Mouse (Mus musculus): ENCODE results near the gene Imp4.
"Not testable (repeated sequence)": the region's sequence is repeated elsewhere in the genome, so short reads cannot be mapped to it uniquely, and the experiment has no call there.

The Imp4 gene

DNA sequence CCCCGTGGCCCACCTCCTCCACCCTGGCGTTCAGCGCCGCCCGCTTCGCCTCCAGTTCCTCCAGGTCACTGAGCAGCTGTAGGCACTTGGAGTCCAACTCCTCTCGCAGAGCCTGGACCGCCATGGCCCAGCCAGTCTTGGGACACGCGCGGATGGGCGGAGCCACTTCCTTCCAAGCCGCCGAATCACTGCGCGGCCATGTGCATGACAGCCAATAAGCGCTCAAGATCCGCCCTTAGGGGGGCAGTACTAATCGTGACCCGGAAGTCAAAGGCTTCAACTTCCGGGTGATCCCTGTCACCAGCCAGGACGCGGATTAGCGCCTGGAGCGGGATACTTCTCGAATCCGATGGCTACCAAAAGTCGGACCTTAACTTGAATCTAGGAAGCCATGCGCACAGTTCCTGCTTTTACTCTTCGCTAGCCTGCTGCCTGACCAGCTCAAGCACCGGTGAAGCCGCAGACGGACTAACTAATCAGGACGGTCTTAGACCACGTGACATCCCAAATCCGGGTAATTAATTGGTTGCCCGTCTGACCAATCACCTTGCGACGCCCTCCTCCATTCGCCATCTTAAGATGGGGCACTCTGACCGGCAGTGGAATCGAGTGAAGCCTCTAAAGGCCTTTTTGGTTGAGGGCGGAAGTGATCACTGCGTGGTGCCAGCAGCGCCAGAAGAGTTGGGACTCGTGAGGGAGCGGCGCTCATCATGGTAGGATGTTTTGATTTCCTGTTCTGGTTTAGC, at the start of gene Imp4, which contains the start of gene Ccdc115:
Gene Imp4, plus strand, starts transcription at position 637 of the 746 bp plus-strand sequence.
Gene Ccdc115, minus strand, starts transcription at position 458 of the 746 bp plus-strand sequence.
- in situ Hi-C loops (cut with MseI, MboI), result no loop called here

GRCm38 (mm10) chr1:34396321-34396720, 43.3 kb upstream of the Imp4 start:
- in situ Hi-C loops (cut with MseI, MboI), result no loop called here

- in situ Hi-C loops (cut with MseI, MboI), result no loop called here
These were observed 40.3 kb upstream of the Imp4 start for GRCm38 (mm10) chr1:34399182-34399953.

DNA sequence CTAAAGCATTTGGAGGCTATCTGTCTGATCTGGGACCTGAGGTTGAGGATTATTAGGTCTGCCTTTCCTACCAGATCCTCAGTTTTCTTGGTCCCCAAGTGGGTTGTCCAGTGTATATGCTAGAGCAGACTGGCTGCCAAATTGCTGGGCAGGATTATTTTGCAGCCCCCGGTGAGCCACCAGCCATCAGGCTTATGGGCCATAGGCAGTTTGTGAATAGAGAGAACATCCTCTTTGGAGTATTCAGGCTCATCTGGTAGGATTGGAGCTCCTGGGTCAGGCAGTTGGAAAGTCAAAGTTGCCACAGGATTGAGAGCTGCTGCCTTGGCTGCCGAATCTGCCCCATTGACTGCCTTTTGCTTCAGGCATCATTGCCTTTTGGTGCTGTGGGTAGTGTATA, 11.2 kb upstream of the Imp4 start:
- in situ Hi-C loops (cut with MseI, MboI), result no loop called here

DNA sequence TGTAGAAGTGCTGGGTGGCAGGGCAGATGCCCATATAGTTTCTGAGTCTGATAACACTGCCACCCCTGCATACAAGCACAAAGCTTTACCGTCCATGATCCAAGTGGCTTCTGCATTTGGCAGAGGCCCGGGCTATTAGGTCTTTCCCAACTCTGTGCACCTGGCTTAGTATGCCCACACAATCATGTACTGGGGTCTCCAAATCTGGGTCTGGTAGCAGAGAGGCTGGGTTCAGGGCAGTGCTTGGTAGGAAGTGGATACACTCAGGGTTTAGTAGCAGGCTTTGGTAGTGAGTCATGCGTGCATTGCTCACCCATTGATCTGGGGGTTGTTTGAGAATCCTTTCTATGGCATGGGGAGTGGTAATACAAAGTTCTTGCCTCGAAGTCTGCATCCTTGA, 10.4 kb upstream of the Imp4 start:
- in situ Hi-C loops (cut with MseI, MboI), result no loop called here

GRCm38 (mm10) chr1:34430981-34431380, 8.7 kb upstream of the Imp4 start:
- in situ Hi-C loops (cut with MseI, MboI), result no loop called here

DNA sequence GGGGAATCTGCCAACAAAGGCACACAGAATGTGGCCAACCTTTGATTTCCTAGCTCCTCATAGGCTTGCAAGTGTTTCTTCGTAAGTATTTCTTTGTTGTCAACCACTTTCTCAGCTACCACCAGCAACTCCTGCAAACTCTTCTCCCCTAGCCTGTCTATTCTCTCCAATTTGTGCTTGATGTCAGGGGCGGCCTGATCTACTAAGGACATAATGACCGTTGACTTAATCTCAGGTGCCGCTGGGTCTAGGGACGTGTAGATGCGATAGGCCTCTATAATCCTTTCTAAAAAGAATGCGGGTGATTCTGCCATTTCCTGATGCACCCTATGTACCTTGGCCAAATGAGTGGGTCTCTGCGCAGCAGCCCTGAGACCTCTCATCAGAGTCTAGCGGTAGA, 8.2 kb upstream of the Imp4 start:
- in situ Hi-C loops (cut with MseI, MboI), result no loop called here

DNA sequence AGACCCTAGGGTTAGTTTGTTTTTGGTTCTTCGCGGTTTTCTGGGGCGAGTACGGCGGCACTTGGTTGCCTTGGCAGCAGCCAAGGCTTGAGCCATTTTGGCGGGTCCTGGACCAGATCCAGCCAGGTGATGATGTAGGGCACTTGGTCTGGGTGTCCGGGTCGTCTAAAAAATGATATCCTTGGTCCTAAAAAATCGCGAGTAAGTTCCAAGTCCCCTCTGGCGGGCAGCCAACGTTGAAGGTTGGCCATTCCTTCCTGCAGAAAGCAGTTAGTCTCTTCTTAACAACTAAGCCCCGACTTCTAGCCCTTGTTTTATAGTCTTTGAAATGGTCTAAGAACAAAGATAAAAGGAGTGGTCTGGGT, 7.3 kb upstream of the Imp4 start:
- in situ Hi-C loops (cut with MseI, MboI), result no loop called here

- in situ Hi-C loops (cut with MseI, MboI), result no loop called here
These were observed 6.7 kb upstream of the Imp4 start for GRCm38 (mm10) chr1:34432776-34433481.

DNA sequence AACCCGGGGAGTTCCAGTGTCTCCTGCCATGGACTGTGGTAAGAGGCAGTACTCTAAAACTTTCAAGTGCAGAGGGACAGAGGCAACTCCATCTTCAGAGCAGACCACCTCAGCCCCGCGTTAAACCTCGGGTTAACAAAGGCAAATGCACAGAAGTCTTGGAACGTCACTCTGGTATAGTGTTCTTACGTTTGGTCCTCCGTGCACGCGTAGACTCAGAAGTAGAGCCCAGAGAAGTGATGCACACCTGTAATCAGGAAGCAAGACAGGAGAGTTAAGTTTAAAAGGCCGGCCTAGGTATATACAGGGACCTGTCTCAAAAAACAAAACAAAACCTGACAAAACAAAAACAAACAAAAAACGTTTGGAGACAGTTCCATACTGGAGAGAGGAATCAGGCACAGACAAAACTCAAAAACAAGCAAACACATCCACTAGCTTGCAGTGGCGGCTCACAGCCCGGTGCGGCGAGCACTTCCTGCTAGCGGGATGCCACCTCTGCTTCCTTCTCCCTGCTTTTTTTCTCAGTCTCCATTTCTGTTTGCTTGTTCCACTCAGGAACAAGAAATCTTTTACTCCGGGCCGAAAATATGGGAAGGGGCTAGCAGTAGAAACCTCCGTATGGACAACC, 5.6 kb upstream of the Imp4 start:
- in situ Hi-C loops (cut with MseI, MboI), result no loop called here

DNA sequence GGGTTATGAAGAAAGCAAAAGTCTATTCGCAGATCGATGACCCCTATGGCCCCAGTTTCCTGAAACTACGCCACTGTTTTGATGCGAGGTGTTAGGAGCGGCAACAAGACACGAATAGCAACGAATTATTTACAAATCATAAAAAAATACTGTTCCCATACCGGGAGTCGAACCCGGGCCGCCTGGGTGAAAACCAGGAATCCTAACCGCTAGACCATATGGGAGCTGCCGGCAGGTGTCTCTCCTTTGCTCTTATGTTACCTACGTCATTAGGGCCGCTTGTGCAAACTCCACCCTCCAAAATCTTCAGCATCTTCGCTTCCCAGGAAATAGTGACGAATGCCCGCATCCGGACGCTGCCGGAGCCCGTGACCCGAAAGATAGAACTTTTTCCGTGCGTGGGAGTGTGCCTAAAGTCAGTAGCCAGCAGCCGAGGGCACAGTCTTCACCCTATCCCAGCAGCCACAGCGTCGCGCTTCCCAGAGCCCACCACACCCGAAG, 4.9 kb upstream of the Imp4 start:
- in situ Hi-C loops (cut with MseI, MboI), result no loop called here

- in situ Hi-C loops (cut with MseI, MboI), result no loop called here
These were observed 4.1 kb upstream of the Imp4 start for GRCm38 (mm10) chr1:34435371-34436120.

DNA sequence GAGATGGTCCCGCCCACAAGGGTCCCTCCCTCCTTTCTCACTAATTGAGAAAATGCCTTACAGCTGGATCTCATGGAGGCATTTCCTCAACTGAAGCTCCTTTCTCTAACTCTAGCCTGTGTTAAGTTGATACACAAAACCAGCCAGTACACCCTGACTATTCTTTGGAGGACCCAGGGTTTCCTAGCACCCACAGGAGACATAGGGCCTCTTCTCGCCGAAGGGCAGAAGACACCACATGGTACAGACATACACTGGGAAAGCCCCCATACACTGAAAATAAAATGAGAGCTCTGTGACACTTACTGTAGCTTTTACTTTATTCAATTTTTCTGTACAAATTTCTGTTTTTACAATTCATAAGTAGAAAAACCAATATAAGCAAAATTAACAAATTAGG, 3.3 kb upstream of the Imp4 start:
- in situ Hi-C loops (cut with MseI, MboI), result no loop called here

DNA sequence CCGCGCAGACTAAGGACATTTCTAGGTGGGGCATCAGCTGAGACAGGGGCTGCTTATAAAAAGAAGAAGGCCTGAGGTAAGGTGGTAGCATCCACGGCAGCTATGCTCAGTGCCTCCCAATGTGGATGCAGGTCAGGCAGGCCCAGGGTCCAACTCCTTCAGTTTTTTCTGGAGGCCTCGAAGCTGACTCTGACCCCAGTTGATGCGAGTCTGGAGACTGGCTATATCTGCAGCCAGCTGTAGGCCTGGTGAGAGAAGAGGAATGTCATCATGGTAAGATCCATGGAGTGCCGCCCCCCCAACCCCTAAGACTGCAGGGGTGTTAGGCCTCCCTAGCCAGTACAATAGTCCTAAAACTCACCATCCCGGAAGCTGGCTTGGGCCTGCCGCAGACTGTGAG, 2.3 kb upstream of the Imp4 start:
- in situ Hi-C loops (cut with MseI, MboI), result not testable (repeated sequence)

DNA sequence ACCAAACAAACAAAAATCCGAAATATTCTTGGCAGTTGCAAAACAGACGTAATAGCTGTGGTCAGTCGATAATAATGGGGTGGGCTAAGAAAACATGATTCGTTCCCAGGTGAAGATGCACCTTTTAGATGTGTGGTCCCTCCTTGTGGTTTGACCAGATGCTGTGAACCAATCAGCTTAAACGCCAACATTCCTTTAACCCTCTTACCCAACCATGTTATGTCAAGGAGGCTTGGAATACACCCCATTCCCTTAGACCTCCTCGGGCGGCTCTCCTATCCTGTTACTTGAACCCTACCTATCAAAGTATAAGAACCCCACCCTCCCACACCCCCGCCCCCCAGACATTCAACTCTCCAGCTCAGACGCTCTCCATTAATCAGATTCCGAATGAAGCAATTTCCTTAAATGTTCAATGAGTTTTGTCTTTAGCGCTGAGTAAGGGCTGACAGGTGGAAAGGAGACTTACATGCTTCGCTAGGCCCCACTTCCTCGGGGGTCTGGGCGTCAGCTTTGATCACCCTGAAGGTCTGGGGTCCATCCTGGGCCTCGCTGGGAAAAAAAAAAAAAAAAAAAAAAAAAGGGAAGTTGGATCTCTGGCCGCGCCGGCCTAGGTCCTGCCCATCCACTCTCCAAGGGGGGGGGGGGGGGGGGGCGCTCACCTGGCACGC, 1.1 kb upstream of the Imp4 start:
- in situ Hi-C loops (cut with MseI, MboI), result no loop called here

- in situ Hi-C loops (cut with MseI, MboI), result no loop called here
These were observed 445 bp downstream of the Imp4 start for GRCm38 (mm10) chr1:34439961-34440630.

DNA sequence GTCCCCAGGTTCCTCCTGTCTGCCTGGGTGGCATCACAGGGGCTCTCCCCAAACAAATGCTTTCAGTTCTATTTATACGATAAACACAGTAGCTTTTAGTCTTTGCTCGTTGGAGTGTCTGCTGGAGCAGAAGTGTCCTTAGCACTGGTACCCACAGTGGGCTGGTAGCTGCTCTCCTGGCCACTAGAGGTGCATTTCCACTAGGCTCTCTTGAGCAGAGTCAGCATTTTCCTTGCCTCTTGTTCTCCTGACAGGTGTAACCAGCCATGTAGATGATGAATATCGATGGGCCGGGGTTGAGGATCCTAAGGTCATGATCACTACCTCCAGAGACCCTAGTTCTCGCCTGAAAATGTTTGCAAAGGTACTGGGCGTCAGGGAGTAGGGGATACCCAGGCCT, 3.5 kb downstream of the Imp4 start:
- in situ Hi-C loops (cut with MseI, MboI), result no loop called here

- in situ Hi-C loops (cut with MseI, MboI), result no loop called here
These were observed 18.8 kb downstream of the Imp4 start for GRCm38 (mm10) chr1:34458431-34458830.

DNA sequence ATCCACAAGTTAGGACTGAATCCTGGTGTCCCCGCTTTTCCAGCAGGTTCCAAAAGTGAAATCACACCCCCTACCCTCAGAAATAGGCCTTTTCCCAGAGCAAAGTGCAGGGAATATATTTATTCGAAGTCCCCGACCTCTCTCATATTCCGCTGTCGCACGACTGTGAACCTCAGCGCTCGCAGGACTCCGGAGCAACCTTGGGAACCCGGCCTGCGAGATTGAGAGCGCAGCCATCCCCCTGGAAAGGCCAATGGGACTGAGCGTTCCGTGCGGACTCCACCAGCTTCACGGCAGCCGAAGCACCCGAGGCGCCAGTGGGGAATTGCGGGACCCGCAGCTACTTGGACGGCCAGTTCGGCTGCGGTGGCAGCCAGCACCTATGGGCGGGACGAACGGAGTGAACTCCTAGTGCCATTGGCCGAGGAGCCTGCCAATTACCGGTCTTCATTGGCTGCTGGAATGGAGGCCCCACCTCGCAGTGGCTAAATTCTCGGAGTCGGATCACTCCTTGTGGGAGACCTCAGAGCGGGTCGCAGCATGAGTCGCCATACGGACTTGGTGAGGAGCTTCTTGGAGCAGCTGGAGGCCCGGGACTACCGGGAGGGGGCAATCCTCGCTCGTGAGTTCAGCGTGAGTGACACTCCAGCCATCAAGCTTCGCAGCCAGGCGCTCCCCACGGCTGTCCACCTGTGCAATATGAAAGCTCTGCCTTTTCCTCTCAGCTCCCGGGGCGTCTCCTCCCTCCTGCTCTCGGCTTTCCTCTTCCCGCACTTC, 19.8 kb downstream of the Imp4 start, which contains the start of gene Ptpn18:
Gene Ptpn18, plus strand, starts transcription at position 479 of the 777 bp plus-strand sequence.
- in situ Hi-C loops (cut with MseI, MboI), result no loop called here

All from mouse trophoblast stem cell (cell line).